Mouse (Mus musculus): ENCODE measurements around the gene Sgcd.

Gene Sgcd

DNA sequence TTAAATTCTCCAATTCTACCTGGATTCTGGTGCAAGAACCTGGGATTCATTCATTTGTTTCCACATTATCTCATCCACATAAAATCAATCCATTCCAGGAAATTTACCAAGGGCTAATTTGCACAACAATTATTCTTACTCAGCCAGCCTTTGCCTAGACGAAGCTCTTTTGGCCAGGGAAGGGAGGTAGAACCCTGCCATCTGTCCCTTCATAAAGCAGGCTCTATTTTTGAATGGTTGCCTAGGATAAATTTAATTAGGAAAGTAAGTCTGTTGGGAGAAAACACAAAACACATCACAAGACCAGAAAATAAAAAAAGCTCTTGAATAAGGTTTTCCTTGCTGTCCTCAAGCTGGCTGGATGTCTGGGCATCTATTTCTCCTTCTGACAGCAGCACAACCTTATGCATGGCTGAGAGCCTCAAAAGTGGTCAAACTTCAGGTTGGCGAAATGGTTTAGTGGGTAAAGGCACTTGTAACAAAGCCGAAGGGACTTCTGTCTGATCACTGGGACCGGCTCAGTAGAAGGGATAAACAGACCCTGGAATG is 740.4 kb downstream of the Sgcd start:
- DNase-seq: no peak

DNA sequence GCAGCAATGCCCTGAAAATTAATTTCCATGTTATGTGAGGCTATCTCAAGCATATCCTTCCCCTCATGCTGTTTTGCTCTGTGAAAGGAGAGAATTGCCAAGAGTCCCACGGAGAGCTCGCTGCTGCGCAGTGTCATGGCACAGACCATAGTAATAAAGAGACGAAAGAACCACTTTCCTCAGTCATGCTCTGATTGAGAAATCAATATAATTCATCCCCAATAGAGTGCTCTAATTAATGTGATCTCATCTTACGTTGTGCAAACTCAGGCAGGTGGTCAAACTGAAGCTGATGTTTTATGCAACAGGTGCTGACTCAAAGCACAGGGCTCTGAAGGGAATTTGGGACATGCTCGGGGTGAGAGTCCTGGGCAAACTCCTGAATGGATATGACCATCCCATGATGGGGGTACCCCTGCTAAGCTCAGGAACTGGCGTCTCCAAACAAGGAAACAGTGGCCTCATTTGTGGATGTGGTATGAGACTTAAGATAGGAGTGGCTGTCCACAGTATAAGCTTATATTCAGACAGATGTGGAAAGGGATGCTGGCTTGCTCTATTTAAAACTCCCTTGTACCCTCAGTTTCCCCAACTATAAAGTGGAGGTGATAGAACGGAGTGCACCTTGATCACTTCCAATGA is 740.9 kb downstream of the Sgcd start:
- DNase-seq: no peak

DNA sequence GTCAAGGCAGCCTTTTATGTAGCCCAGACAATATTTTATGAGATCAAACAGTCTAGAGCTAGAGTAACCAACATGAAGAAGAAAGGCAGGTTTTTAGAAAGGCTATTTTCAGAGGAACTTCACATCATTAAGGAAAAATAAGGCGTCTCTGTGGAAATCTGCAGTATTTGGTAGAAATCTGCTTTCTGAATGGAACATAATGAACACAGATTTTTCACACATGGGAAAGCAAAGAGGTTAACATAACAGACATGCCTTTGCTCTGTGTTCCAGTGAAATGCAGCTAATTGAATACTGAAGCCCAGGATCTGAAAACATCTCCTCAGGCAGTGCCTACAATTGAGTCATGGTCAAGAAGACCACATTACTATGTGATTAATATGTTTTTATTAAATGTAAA is 746.4 kb downstream of the Sgcd start:
- no peak for DNase-seq

DNA sequence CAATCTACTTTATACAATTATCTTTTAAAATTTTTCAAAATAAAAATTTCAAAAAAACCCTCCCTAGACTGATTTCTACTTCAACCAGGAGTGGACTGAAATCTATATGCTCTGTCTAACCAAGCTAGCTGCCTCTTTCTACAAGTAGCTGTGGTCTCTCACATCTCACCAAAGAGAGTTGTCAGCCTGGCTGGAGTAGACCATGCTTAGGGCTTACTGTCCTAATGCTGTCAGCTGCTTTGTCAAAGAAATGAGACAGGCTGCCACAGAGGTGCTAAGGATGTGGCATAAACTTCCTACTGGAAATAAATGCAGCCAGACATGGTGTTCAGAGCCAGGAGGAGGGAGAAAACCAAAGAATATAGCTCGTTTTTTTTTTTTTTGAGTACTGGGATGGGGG is 760.5 kb downstream of the Sgcd start:
- no peak for DNase-seq

DNA sequence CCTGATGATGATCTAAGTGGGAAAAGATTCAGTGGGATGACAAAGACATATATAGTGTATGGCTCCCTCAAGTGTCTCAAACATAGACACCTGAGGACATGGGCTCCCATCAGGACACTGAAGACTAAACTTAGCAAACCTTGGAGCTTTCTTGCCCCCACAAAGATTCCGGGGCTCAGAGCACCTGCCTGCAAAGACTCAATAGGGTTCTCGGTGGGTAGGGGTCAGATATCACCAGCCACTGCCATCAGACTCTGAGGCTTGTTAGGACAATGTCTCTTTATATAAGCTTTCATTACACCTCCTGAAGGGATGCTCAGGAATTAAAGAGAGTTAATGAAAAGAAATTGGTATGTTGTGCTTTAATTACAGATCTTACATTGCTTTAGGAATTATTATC is 764.6 kb downstream of the Sgcd start:
- no peak for DNase-seq

DNA sequence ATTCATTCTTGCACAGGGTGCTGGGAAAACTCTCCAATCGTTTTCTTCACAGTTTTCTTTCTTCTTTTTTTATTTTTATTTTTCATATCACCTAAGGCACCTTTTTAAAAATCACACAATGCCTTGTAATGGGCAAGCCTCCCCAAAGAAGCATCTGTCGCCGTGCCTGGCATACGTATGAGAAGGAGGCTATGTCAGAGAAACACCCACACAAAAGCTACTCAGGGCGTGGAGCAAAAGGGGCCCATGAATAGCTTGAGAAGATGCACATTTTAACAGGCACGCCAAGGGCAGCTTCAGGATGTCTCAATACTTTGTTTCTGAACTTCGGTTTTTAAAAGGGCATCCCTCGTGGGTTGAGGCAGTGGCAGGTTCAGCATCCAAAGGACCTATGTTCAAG is 777.2 kb downstream of the Sgcd start:
- DNase-seq: no peak

DNA sequence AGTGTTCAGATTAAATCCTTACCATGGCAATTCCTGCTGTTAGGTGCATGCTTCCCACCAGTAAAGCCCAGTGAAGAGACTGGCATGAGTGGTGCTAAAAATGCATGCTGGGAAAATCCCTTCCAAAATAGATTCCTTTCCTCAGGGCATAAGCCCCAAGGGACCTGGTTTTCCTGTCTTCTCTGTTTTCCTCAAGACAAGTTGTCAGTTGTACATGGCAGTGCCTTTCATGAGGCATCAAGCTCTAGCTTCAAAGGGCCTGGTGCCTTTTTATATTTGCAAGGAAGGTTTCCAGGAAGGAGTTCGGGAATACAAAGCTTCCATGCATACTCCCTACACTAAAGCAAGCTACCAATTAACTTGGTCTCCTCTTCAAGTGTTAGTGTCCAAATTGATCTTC is 782.3 kb downstream of the Sgcd start:
- no peak for DNase-seq

DNA sequence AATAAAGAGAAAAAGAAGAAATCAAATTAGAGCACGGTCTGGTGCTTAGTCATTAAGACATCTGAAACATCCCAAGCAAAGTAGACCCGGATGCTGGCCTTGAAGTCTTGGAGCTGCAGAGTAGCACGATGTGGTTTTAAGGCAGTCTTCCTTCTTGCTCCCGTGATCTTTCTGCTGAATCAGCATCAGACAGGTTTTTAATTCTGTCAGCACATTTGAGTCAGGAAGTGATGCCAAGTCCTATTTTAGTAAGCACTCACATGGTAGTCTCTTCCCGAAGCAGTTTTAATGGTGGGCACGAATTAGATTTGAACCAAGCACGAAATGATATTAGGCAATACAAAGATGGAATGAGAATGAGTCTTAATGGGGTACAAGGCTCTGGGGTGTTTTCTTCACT is 789.7 kb downstream of the Sgcd start:
- no peak for DNase-seq

DNA sequence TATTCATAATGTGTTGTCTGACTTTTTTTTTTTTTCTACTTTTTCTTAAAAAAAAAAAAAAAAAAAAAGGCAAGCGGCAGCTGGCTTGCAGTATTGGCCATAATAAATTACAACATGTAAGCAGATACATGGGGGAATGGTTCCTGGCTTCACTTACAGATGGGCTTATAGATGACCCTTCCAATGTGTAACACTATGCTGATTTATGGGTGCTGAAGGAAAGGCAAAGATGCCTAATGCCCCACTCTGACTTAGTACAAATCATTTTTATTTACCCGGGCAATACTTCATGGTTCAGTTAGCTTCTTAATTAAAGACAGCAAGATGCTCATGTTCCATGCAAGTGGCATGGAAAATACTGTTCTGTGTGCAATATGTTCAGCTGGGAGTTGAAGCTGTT is 800.2 kb downstream of the Sgcd start:
- DNase-seq: no peak

DNA sequence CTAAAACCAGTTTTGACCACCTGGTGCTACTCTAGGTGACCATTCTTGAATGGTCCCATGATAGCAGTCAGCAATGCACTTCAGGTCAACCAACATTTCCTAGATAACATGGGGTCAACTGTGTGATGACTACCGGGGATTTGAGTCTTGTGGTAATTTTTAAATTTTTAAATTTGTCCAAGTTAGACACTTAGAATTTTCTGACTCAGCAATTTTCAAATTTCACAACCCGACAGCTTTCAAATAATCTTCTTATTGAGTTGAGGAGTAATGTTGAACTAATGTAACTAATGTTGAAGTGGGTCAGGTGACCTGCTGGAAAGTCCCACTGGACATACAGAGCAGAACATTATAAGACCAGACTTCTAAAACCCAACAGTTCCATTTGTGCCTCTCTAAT is 813.8 kb downstream of the Sgcd start:
- DNase-seq: no peak

DNA sequence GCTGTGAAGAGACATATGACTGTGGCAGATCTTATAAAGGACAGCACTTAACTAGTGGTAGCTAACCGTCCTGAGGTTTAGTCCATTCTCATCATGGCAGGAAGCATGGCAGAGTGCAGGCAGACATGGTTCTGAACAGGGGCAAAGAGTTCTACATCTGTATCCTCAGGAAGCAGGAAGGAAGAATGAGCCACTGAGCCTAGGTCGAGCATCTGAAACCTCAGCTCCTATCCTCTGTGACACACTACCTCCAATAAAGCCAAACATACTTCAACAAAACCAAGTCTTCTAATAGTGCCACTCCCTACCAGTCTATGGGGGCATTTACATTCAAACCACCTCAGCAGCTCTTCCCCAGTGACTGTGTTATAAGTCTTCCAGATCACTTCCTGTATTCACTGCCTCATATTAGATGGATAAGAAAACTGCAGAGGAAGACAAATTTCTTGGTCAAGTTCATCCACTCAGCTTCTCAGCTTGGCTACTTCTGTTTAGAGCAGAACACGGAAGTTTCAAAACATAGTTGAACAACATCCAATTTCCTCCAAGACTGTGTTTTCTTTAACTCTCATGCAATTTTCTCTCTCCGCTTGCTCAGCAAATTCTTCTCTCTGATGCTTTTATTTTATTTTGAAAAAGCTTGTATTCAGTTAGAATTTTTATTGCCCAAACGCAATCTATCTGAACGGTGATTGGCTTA is 817.7 kb downstream of the Sgcd start:
- no peak for DNase-seq

DNA sequence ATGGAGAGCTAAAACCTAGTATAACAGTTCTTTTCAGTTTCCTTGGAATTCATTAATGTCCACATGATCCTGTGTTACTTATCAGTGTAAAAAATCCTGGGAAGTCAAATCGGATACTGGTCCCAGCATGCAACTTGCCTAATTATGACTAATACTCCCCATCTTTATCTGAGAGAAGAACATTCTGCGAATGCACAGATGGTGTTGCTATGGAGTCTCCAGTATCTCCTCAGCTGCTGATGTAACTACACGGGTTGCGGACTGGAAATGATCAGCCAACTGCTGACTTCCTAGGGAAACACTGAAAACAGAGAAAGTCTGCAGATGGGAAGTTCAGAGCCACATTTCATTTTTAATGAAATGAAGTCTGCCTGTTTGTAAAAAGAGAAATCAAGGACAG is 821.4 kb downstream of the Sgcd start:
- no peak for DNase-seq

DNA sequence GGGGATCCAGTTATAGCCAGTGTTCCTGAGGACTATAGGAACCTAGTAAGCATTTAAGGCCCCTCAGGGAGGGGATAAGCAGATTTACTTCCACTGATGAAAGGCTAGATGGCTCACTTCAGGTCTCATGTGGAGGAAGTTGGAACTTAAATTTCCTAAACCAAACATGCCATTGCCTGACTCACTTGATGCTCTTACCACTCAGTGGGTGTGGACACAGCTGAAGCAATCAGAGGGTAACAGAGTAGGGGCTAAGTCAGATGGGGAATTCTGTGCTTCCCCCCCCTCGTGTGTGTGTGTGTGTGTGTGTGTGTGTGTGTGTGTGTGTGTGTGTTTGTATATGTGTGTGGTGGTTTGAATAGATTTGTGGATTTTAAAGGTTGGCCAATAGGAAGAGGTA is 830.7 kb downstream of the Sgcd start:
- no peak for DNase-seq

DNA sequence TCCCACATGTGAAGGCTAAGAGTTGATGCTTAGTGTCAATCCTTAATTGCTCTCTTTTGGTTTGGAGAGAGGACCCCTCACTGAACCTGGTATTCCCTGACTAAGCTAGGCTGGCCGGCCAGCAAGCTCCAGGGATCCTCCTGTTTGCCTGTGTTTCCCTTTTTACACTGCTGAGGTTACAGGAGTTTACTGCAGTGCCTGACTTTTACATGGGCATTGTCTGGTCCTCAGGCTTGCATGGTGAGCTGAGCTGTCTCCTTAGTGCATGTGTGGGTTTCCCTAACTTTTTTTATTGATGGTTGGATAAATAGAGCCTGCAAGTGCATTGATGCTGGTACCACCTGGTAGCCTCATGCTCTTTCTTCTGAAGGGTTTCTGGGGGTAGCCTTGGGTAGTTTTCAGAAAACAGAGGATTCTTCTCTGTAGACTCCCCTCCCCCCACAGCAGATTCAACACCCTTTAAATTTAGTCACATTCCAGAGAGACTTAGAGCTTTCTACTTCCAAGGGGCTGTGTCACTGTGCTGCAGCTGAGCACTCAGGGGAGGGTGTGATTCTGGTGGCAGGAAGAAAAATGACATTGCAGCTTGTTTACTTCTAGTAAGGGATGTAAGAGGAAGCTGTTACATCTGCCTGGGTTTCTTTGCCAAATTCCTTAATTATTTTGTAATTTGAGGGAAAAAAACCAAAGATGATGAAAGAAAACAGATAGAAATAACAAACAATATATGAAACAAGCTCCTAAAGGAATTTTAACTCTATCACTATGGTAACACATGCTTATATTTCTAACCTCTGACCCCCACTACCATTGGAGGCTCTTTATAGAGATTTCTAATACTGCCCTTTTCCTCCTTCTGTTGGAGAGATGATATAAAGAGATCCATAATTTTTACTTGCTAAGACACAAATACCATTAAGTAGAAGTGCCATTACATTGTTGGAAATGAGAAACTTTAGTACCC is 831.8 kb downstream of the Sgcd start:
- no peak for DNase-seq

DNA sequence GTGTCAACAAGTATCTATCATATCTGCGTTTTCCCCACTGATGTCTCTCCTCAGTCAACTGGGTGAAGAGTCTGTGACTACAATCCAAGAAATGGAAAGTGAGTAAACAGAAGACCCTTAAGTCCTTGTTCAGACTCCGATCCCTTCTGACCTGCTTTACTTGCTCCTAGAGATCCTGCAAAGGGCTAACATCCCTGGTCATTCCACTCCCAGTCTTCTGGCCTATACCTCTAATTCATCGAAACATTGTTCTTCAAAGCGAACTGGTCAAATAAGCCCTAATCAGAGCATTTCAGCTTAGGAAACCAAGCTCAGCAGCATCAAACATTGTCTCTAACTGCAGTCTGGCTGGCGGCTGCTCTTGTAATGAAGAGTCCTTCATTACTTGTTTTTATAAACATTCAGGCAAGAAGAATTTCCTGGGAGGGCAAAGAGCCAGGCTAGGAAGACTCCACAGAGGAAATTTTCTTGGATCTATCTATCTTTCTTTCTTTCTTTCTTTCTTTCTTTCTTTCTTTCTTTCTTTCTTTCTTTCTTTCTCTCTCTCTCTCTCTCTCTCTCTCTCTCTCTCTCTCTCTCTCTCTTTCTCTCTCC is 833.8 kb downstream of the Sgcd start:
- no peak for DNase-seq

DNA sequence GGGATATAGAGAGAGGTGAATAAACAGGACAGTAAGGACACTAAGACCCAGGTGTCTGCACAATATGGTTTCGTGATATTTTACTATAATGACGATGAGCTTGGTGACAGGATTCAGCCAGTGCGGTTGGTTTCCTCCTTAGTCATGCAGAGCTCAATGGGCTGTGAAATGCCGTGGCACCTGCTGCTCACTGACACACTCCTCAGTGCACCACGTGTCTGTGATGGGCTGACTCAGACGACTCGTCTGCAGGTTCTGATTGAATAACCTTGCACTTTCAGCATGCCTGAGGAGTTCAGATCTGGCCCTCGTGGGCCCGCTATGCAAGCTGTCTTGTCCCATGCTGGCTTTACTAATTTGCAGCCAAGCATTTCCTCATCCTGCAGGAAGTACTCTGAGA is 839.2 kb downstream of the Sgcd start:
- peak; percentile 3 for DNase-seq

DNA sequence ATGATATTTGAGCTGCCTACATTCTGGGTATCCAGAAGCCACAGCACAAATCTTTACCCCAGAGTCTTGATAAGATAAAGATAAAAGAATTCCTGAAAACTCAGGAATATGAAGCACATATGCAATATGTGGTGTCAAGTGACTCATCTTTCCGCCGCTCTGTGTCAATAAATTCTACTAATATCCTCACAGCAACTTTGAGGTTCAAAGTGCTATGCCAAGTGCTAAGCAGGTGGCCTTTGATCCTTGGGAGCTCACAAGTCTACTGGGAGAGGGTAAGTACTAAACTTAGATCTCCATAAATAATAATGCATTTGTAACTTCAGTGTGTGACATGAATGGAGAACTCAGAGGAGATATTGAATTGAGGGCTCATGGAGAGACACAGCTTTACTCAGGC is 848.9 kb downstream of the Sgcd start:
- DNase-seq: no peak

DNA sequence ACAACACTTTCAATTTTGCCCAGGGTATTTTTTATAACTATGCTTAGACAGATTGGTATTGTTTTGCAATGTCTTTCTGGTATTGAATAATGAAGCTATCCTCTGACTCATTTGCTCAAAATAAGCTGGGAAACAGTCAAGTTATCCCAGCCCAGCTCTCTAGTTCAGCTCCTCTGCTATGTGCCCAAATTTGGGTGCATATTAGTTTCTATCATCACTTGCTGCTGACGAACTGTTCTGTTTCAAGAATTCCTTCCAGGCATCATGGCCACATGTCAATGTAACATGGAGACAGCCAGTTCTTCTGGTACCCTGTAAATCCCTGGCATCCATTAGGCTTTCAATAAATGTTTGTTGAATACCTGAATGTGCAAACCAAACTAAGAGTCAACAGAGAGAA is 849.5 kb downstream of the Sgcd start:
- DNase-seq: no peak

DNA sequence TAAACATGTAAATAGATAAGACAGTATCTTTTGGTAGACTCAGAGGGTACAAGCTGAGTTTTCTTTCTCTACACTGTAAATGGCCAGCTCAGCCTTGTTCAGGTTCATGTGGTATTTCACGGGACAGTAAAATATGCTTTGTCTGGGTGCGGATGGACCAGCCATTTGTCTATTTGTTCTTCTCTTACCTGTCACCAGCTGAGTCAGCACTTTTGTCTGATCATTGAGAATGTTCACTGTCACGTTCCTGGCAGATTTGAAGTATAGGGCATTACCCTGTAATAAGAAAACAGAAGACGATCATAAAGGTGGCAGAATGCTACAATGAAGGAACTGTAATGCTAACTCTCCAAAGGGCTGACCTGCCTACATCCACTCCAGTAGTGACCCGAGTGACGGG is 856.4 kb downstream of the Sgcd start:
- no peak for DNase-seq

DNA sequence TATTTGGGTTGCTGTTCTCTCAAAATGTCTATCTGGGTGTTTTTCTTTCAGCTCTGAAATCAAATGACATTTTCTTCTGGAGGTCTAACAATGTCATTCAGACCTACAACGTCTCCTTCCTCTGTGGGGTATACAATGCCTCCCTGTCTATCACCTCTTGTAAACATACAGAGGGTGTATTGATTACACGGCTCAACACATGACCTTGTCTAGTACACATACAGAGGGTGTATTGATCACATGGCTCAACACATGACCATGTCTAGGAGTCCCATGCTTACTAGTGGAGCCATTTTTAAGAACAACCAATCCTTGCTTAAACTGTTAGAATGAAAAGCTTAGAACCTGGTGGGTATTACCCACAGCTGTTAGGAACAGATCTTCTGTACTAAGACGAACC is 858.3 kb downstream of the Sgcd start:
- no peak for DNase-seq

DNA sequence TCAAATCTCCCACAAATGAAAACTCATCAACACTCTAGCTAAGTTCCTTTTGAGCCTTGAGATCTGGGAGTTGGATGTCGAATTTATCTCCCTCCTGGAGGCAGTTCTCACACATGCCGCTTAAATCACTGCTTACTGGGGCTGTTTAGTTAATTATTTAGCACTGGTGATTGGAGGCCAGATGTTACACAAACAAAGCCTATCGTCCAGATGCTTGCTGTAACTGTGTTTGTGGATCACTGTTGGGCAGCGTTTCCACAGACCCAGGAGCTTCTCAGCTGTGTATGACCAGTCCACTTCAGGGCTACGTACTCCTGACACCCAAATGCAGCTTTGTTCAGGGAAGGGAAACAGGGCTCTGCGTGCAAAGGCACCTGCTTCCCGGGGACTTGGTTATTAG is 858.8 kb downstream of the Sgcd start:
- peak; percentile 3 for DNase-seq

DNA sequence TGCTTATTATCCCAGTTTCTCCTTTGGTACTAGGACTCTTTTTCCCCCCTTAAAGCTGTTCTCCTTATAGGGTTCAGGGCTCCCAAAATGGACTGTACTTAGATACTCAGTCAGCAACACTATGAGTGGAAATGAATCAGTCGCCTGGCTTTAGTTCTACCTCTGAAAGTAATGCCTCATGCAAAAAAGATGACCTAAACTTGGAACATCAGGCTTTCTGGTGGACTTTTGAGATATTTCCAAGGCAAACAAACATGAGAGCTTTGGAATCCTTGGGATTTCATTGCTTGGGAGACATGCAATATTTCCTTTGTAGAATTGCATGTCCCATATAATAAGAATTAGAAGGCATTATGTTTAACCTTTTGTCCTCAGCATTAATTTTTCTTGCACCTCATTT is 859.6 kb downstream of the Sgcd start:
- DNase-seq: no peak

DNA sequence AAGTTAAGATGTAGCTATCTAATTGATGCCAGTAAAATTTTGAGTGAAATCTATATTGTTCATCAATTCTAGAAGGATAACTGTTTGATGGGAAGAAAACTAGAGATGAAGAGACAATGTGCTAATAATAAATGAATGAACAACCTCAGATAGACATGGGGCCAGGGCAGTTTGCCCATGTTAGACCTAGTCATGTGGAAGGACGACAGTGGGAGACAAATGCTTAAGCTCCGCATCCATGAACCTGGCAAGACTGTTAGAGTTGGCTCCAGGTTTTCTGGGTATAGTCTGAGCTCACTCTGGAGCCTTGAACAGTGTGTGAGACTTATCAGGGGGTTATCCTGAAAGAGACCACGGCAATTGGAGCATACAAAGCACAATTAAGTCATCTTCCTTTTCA is 860.4 kb downstream of the Sgcd start:
- no peak for DNase-seq
